Mouse (Mus musculus) olfactory bulb, adult 2 months (tissue): ENCODE data around the gene Ttc41. TPM values are rescaled to one million over a fixed set of nuclear protein-coding genes. Genes with fewer than 3 reads are reported as not detected.

ENCODE experiments used
- H3K27ac ChIP-seq: fragments of 200-500 bp; 2 replicates; pipeline ENCODE4 v1.5.1; 2012; ENCODE audit warnings: low read depth, low read length; ENCODE audit not compliant: insufficient read depth
- H3K4me1 ChIP-seq: fragments of 200-500 bp; 2 replicates; pipeline ENCODE4 v1.6.1; 2012; ENCODE audit warnings: low read length; ENCODE audit not compliant: control insufficient read depth, insufficient read depth
- H3K4me3 ChIP-seq: fragments of 200-500 bp; 2 replicates; pipeline ENCODE4 v1.5.1; 2012; ENCODE audit warnings: mild to moderate bottlenecking, low read depth, low read length, moderate library complexity; ENCODE audit not compliant: insufficient read depth
- CTCF ChIP-seq: fragments of 200-500 bp; IDR thresholded peaks from 2 replicates; pipeline ENCODE4 v1.5.1; 2012; ENCODE audit warnings: low read depth, mild to moderate bottlenecking, low read length, moderate library complexity; ENCODE audit not compliant: insufficient read depth
- POLR2A ChIP-seq: fragments of 200-500 bp; IDR thresholded peaks from 2 replicates; pipeline ENCODE4 v1.6.1; 2012; ENCODE audit warnings: mild to moderate bottlenecking, low read depth, low read length, moderate library complexity; ENCODE audit not compliant: insufficient read depth
- WGBS: fragments of 180-500 bp; shearing (Covaris S2); methylation state at CpG from one replicate; pipeline ENCODE4 v1.1.7; 2018; 5-methylcytosine and 5-hydroxymethylcytosine counted together
- polyA plus RNA-seq: library from polyadenylated mRNA; stranded (reverse); fragments of >200 nt; gene quantifications from 2 replicates; pipeline ENCODE4 v1.2.4, GENCODE M21; 2012; ENCODE audit warnings: low replicate concordance; ENCODE audit not compliant: missing spikeins, insufficient read depth, insufficient read length

Ttc41 gene
- polyA plus RNA-seq, 1 experiment = not detected

GRCm38 (mm10) chr10:86788193-86788592 is 82.6 kb downstream of the Ttc41 start:
- TF ChIP-seq CTCF (no peak), POLR2A (no peak)
- Histone ChIP-seq H3K27ac (no peak overlapping the region), H3K4me3 (no peak overlapping the region), H3K4me1 (peaks cover 11% of the 10 kb centered on the region; the same call in 1 of the 2 replicates)
- WGBS = 38% methylated on average over 5 of the region's 5 CpGs

- WGBS = 51% methylated on average over 7 of the region's 7 CpGs
- TF ChIP-seq CTCF = no peak
- TF ChIP-seq POLR2A = no peak
Measured at GRCm38 (mm10) chr10:86789146-86789672, 83.6 kb downstream of the Ttc41 start.

GRCm38 (mm10) chr10:86791507-86792184 is 86.0 kb downstream of the Ttc41 start:
- TF ChIP-seq POLR2A (no peak), CTCF (no peak)
- Histone ChIP-seq H3K4me1 (peaks cover 21% of the 10 kb centered on the region), H3K4me3 (no peak overlapping the region), H3K27ac (no peak overlapping the region)
- 94% methylated on average over 7 of the region's 7 CpGs for WGBS

More at GRCm38 (mm10) chr10:86789146-86789672, 83.6 kb downstream of the Ttc41 start:
- no peak overlapping the region for H3K4me3 ChIP-seq
- peaks cover 16% of the 10 kb centered on the region; the same call in 1 of the 2 replicates for H3K4me1 ChIP-seq
- no peak overlapping the region for H3K27ac ChIP-seq

GRCm38 (mm10) chr10:86793509-86793951 is 87.9 kb downstream of the Ttc41 start:
- Histone ChIP-seq H3K27ac (no peak overlapping the region), H3K4me3 (no peak overlapping the region), H3K4me1 (peaks cover 14% of the 10 kb centered on the region)
- TF ChIP-seq POLR2A = no peak
- no peak for TF ChIP-seq CTCF
- WGBS = 96% methylated on average over 2 of the region's 2 CpGs

DNA sequence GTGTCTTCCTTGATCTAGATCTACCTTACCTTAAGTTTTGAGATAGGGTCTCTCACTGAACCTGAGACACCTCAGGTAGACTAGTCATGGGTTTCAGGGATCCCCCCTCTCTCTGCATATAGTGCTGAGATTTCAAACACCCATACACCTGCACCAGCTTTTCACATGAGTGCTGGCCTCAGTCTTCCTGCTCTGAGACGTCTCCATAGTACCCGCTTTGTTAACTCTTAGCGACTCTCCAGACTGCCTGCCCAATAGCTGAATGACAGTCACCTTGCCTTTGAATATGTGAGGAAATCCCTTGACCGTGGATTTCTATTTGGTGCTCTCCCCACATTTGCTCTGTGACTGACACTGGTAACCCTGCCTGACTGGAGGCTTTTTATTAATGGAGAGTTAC is 88.6 kb downstream of the Ttc41 start:
- Histone ChIP-seq H3K4me3 (no peak overlapping the region), H3K27ac (no peak overlapping the region), H3K4me1 (peaks cover 14% of the 10 kb centered on the region)
- TF ChIP-seq CTCF (no peak), POLR2A (no peak)
- WGBS = 92% methylated on average over 4 of the region's 4 CpGs

DNA sequence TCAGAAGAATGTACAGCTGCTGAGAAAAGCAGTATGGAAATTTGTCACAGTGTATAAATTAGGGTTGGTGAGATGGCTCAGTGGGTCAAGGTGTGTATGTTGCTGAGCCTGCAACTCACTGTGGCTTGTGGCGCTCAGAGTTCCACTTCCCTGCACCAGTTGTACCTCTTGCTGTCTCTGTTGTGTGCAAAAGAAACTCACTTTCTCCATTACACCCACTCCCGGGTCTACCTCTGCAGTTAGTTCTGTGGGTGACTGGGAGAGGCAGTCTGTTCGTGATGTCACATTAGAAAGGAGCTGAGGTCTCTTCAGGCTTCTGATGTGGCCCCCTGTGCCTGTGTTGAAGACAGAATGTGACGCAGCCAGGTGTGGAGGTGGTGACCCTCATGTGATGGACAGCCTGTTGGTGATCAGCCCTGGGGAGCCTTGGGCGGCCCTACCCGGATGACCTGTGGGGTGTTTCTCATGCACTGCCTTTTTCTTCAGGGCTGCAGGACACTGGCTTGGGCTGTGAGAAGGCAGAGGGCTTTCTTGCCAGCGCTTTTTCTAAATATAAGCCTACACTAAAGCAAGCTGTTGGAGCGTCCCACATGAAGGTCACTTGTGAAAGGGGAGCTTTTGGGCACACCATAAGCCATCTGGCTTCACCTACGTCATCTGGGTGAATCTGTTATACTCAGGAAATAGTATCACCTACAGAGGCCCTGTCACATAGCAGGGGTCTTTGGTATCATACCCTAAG is 89.4 kb downstream of the Ttc41 start:
- 85% methylated on average over 9 of the region's 9 CpGs for WGBS
- Histone ChIP-seq H3K4me3 (no peak overlapping the region), H3K27ac (no peak overlapping the region), H3K4me1 (peaks cover 10% of the 10 kb centered on the region)
- TF ChIP-seq CTCF (no peak), POLR2A (no peak)

DNA sequence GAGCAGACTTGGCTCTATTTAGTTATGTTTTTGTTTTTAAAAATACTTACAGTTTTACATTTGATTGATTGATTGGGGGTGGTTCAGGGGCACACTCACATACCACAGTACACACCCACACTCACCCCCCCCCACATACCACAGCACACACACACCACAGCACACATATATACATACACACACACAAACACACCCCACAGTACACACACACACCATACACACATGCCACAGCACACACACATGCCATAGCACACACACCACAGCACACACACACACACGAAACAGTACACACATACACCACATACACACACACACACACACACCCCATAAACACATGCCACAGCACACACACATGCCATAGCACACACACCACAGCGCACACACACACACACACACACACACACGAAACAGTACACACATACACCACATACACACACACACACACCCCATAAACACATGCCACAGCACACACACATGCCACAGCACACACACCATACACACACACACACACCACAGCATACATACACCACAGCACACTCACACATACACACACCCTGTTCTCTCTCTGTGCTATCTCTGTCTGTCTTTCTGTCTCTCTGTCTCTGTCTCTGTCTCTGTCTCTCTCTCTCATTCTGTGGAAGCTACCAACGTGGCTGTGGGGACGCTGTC is 90.6 kb downstream of the Ttc41 start:
- Histone ChIP-seq H3K4me3 (no peak overlapping the region), H3K27ac (no peak overlapping the region), H3K4me1 (peaks cover 10% of the 10 kb centered on the region)
- TF ChIP-seq POLR2A = no peak
- no peak for TF ChIP-seq CTCF
- WGBS = 98% methylated on average over 5 of the region's 5 CpGs

DNA sequence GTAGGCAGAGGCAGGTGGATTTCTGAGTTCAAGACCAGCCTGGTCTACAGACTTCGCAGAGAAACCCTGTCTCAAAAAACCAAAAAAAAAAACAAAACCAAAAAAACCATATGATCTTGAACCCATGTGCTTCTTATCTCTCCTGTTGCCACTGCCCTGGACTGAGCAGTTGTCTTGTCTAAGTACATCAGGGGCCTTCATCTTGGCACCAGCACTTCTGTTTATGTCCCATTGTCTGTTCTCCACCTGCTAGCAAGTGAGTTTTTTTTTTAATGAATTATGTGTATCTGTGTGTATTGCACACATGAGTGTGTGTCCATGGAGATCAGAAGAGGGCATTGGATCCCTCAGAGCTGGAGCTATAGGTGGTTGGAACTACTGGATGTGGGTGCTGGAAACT is 101.8 kb downstream of the Ttc41 start:
- H3K4me3 ChIP-seq = no peak overlapping the region
- no peak overlapping the region for H3K27ac ChIP-seq
- 97% methylated on average over 1 of the region's 1 CpGs for WGBS
- TF ChIP-seq POLR2A (no peak), CTCF (no peak)
- peaks cover 8% of the 10 kb centered on the region for H3K4me1 ChIP-seq
